Mouse (Mus musculus): Measurements from ENCODE around the gene Fam131c.

Gene Fam131c

GRCm38 (mm10) chr4:141357811-141358210, 10.2 kb upstream of the Fam131c start:
- intact Hi-C loops (cut with DNase I), result no loop called here

DNA sequence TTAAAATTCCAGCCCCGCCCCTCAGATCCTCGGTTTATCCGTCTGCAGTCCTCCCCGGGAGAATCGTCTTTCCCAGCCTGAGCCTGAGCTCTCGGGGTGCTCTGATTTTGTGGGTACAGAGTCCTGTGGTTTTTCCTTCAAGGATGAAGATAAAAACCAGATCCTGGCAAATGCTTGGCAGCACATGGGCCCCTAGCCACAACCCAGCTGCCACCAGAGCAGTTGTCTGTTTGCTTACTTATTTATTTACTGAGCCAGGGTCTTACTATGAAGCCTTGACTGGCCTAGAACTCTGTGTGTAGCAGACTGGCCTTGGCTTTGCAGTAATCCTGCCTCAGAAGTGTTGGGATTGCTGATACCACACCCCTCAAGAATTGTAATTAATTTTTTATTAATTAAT, 8.8 kb upstream of the Fam131c start:
- intact Hi-C loops (cut with DNase I), result no loop called here

DNA sequence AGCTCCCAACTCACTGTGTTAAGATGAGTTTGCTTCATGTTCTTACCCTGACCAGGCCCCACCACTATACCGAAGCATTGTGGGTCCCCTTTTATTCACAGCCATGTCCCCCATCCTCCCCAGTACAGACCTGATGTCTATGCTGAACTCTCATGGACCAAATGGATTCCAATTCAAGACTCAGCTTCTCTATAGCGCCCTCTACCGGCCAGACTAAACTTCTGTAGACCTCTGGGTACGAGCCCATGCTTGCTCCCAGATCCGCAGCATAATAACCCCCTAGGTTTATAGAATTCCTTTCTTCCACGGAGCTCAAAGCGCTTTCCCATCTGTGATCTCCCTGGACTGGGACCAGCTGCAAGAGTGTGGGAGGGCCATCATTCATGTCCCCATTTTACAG, 7.2 kb upstream of the Fam131c start:
- intact Hi-C loops (cut with DNase I), result loop anchor here (5.0 to 10.0 kb wide), 2 partner anchors 156 to 219 kb away; no protein-coding TSS in a partner anchor

DNA sequence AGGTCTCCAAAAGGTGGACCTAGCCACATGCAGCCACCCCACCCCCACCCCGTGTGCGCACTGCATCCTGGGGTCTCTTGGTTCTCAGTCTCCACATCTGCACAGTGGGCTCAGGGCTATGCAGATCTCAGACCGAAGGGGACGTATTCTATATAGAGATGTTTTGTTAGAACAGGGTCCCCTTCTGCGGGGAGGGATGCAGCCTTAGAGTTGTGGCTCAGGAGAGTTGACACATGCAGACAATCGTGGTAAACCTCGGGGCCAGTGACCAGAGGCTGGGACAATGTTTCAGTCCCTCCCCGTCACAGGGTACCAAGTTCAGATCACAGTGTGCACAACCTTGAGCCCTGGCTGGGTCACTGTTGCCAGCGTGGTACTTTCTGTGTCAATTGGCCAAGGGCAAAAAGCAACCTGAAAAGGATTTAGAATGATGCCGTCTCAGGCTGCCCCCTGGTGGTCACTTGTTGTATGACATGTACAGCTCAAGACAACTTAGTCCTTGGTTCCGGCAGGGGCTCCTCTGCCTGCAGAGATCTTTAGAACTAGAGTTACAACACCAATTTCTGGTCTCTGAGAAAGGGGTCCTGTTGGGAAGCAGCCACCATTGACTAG, 5.0 kb upstream of the Fam131c start:
- intact Hi-C loops (cut with DNase I), result loop anchor here (1.0 to 10.0 kb wide), 3 partner anchors 90 to 221 kb away; no protein-coding TSS in a partner anchor

GRCm38 (mm10) chr4:141365126-141365525, 2.9 kb upstream of the Fam131c start:
- intact Hi-C loops (cut with DNase I), result loop anchor here (10.0 kb wide), 1 partner anchor 160 kb away; no protein-coding TSS in a partner anchor

GRCm38 (mm10) chr4:141365876-141366275, 2.1 kb upstream of the Fam131c start:
- intact Hi-C loops (cut with DNase I), result loop anchor here (10.0 kb wide), 1 partner anchor 161 kb away; no protein-coding TSS in a partner anchor

GRCm38 (mm10) chr4:141372426-141372825, 4.4 kb downstream of the Fam131c start:
- intact Hi-C loops (cut with DNase I), result no loop called here

- intact Hi-C loops (cut with DNase I), result loop anchor here (10.0 kb wide), 1 partner anchor 465 kb away; the partner anchor contains the start of gene Ctrc
Measured at GRCm38 (mm10) chr4:141379674-141380073, 11.7 kb downstream of the Fam131c start.

GRCm38 (mm10) chr4:141382406-141382805, 14.4 kb downstream of the Fam131c start:
- intact Hi-C loops (cut with DNase I), result loop anchor here (10.0 kb wide), 1 partner anchor 462 kb away; the partner anchor contains the start of gene Ctrc

- intact Hi-C loops (cut with DNase I), result loop anchor here (5.0 to 10.0 kb wide), 2 partner anchors 47 to 460 kb away; partner anchors contain the start of gene Ctrc
Measured at GRCm38 (mm10) chr4:141385275-141385674, 17.3 kb downstream of the Fam131c start.

DNA sequence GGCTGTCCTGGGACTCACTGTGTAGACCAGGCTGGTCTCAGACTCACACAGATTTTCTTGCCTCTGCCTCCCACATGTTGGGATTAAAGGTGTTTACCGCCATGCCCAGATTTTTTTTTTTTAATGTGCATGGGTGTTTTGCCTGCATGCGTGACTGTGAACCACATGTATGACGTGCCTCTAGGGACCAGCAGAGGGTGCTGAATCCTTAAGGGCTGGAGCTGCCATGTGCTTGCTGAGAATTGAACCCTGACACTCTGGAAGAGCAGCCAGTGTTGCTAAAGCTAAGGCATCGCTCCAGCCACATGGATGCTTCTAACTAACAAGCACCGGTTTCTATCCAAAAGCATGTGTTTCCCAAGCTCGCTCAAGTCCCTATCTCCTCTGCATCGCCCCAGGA, 18.1 kb downstream of the Fam131c start:
- intact Hi-C loops (cut with DNase I), result loop anchor here (5.0 to 10.0 kb wide), 2 partner anchors 46 to 459 kb away; partner anchors contain the start of gene Ctrc

GRCm38 (mm10) chr4:141387093-141387784, 19.2 kb downstream of the Fam131c start:
- intact Hi-C loops (cut with DNase I), result loop anchor here (5.0 to 10.0 kb wide), 2 partner anchors 45 to 458 kb away; partner anchors contain the start of gene Ctrc

DNA sequence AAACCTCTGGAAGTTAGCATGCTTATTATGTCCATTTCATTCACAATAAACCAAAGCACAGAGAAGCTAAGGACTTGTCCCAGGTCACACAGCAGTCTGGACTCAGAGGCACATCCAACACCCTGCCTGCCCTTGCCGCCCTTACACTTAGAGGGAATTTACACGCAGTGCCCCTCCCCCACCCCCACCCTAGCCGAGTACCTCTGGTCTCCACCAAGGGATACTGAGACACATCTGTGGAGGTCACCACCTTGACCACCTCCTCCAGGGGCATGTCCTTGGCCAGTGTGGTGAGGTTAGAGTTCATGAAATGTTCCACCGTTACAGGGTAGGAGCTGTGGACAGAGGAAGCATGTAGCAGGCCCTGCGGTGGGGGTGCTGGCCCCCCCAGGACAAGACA, 19.9 kb downstream of the Fam131c start:
- intact Hi-C loops (cut with DNase I), result loop anchor here (5.0 to 10.0 kb wide), 2 partner anchors 44 to 457 kb away; partner anchors contain the start of gene Ctrc

GRCm38 (mm10) chr4:141389366-141390150, 21.5 kb downstream of the Fam131c start:
- intact Hi-C loops (cut with DNase I), result loop anchor here (5.0 to 10.0 kb wide), 2 partner anchors 43 to 455 kb away; partner anchors contain the start of gene Ctrc

- intact Hi-C loops (cut with DNase I), result no loop called here
Measured at GRCm38 (mm10) chr4:141391293-141391692, 23.3 kb downstream of the Fam131c start.

- intact Hi-C loops (cut with DNase I), result no loop called here
Measured at GRCm38 (mm10) chr4:141394751-141395150, 26.7 kb downstream of the Fam131c start.

DNA sequence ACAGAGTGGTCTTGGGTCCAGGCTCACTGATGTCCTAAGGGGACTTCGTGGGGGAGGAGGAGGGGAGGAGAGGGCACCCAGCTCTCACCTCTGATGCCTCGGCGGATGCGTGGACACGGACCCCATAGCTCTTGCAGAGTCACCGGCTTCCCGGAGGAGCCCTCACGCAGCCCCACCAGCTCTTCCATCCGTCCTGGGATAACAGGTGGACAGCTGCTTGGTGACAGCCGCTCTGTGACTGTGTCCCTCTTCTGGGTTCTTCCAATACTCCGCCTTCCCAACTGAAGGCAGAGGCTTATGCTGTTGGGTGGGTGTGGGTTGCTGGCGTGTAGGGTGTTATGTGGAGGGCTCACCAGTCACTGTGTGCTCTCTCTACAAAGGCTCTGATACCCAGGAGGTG, 29.8 kb downstream of the Fam131c start:
- intact Hi-C loops (cut with DNase I), result no loop called here

- intact Hi-C loops (cut with DNase I), result no loop called here
Measured at GRCm38 (mm10) chr4:141398545-141398944, 30.5 kb downstream of the Fam131c start, which contains the start of gene Clcnka. Gene Clcnka (minus strand): TSS chr4:141398724.

GRCm38 (mm10) chr4:141400171-141400570, 32.2 kb downstream of the Fam131c start:
- intact Hi-C loops (cut with DNase I), result loop anchor here (10.0 kb wide), 1 partner anchor 455 kb away; no protein-coding TSS in a partner anchor

- intact Hi-C loops (cut with DNase I), result loop anchor here (2.0 to 10.0 kb wide), 2 partner anchors 26 to 450 kb away; no protein-coding TSS in a partner anchor
Measured at GRCm38 (mm10) chr4:141404518-141405313, 36.7 kb downstream of the Fam131c start.

Data from adrenal gland (tissue).